Mouse (Mus musculus) kidney, adult 9 months (tissue): ENCODE results near the gene Plin1.

Source experiments
- DNase-seq: peaks from one replicate; pipeline ENCODE4 v3.0.0; 2022

Plin1 gene

DNA sequence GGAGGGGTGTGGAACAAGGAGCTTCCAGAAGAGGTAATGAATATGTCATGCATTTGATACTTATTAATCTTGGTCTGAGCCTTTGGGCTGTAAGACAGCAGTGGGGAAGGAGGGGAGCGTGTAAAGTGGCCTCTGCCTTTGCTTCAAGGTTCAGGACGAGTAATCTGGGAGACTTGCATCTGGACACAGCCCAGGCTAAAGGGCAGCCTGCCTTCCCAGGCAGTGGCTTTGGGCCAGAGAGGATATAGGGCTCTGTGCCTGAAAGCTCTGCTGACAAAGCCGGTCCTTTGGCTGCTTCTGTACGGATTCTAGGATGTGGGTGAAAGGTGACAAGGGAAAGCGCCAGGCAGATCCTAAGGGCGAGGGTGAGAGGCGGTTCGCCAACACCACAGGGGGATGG lies 1.9 kb upstream of the Plin1 start:
- DNase-seq: peak; percentile 98

DNA sequence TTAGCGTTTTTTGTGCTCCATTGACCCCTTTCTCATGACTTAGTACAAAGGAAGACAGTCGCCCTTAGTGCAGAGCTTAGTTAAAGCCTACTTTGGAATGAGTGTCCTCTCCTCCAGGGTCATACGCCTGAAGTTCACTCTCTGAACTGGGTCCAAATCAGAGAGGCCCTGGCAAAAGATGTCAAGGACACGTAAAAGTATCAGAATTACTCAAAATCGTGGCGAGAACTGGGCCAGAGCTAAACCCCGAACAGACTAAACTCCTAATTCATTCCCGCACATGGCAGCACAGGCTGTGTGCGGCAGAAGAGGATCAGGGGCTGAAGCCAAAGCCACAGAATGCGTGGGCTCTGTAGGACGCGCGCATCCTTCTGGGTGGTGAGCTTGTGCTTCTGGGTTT lies 1.3 kb downstream of the Plin1 start:
- no peak for DNase-seq

DNA sequence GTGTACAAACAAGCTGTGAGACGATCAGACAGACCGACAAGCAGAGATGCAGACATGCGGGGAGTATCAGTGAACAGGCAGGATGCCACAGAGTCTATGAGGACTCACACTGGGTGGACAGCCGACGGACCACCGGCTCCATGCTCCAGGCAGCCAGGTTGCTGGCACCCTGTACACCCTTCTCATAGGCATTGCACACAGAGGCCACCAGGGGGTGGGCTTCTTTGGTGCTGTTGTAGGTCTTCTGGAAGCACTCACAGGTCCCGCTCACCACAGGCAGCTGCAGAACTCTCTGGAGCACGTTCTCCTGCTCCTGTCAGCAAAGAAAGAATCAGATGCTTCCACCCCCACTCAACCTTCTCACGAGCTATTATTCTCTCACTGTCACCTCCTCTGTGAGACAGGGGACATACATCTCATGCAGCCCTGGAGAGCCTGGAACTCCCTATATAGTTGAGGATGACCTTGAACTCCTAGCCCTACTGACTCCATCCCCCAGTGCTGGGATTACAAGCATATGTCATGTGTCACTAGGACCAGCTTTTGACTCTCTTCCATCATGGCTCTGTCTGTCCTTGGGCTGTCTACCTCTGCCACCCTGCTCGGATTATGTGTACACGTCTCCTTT lies 2.8 kb downstream of the Plin1 start:
- DNase-seq: no peak

DNA sequence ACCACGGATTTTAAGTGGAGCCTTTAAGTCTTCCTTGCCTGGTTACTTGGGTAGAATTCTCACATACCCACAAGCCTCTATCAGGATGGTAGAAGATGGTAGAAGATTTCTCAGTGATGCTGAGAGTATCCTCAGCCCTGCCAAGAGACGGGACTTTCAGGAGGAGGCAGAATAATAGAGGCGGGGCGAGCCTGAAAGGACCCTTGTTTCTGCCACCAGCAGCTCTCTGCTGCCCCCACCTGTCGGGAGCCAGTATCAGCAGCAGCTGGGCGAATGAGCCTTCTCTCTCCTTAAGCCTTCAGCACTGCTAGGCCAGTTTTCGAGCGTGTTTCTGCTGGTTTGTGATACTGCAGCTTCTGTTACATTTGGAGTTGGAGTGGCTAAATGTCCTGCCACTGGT lies 3.5 kb downstream of the Plin1 start:
- DNase-seq: peak; percentile 64

DNA sequence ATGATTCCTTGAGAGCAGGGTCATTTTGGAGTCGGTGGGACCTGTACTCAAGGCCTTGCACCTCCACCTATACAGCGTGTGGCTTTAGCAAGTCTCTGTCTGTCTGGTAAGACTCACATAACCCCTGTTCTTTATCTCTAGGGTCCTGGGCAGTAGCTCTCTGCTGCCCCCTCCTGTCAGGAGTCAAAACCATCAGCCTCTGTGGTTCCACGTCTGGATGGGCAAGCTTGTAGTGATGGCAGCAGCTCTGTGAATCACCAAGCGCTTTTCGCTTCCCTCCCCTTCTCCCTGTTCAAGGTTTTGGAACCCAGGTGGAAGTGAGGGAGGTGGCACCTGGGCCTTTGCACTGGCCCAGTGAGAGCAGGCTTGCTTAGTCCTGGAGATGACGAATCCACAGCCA lies 4.5 kb downstream of the Plin1 start:
- DNase-seq: peak; percentile 74

DNA sequence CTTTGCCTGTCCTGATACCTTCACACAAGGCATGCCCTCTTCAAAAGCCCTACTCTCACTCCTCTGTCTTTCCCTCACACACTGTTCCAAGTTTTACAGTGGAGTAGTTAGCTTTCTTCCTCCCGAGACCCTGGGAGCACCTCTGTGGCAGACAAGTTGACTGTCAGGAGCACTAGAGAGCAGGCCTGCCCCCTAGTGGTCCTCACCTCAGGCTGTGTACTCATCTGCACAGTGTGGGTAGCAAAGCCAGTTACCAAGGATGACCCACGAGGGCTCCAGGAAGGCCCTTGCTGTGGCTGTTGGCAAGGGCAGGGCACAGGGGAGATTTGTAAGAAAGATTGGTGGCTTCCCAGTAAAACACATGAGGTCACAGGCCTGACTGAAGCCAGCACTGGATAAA lies 5.6 kb downstream of the Plin1 start:
- DNase-seq: peak; percentile 68

DNA sequence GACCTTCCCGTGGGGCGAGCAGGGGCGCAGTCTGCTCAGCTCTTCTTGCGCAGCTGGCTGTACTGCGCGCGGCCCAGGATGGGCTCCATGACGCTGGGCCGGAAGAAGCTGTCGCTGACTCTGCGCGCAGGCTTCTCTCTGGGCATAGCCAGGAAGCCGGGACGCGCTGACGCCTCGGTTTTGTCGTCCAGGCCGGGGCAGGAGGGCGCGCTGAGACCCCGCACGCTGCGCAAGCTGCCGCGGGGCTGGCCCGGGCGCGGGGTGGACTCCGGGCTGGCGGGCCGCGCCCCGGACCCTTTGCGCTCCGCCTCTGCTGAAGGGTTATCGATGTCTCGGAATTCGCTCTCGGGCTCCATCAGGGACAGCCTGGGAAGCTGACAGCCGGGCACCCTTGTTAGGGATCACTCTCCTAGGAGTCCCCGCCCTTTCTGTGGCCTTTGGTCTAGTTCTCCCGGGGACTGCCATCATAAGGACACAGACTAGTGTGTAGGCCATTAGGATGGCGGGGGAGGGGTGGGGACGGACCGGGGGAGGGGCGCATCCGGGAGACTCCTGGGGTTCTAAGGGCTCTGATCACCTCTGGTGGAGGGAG lies 11.2 kb downstream of the Plin1 start:
- DNase-seq: no peak

DNA sequence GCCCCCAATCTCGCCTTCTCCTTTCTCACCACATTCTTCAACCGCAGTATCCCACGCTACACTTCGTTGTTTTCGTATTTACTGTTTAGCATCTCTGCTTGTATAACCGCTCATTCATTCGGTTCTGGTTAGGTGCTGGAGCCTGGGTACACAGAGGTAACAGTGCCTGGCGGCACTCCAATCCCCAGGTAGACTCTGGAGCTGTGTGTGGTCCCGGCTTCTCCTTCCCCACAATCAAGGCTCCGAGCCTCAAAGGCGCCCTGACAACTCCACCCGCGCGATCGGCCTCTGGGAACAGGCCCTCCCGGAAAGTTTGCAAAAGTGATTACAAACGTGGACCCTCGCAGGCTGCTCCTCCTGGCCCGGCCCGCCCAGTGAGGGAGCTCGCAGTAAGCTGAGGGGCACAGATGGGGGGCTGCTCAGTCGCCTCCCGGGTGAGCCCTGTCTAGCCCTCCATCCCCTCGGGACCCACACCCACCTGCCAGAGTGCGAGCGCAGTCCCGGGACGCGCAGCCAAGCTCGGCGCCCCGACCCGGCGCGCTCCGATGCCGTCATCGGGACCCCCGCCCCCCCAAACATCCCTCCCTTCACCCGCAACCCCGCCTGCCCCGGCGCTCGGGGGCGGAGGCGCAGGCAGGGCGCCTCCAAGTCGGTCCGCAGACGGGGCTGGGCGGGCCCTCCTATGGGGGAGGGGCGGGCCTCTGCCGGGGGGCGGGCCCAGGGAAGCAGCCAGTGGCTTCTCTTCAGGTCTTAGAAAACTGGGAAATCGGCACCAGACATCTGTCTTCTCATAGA lies 17.3 kb downstream of the Plin1 start, which contains the start of gene Kif7:
Gene Kif7, minus strand, starts transcription at position 534 of the 795 bp plus-strand sequence.
- peak; percentile 70 for DNase-seq

DNA sequence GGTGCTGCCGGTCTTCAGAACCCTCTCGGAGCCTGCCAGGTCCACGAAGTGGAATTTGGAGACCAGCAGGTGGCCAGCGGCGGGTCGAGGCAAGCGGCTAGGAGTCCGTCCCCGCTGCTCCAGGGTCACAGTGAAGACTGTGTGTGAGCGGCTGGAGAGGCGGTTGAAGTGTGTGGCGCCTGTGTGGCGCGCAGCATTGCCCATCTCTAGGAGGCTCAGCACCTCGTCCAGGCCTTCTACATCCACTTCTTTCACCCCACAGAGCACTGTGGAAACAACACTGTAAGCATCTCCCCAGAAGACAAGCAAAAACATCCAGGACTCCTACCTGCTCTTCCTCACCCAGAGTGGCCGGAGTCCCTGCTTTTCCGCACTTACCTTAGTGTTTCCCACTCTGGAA lies 21.9 kb downstream of the Plin1 start:
- no peak for DNase-seq

DNA sequence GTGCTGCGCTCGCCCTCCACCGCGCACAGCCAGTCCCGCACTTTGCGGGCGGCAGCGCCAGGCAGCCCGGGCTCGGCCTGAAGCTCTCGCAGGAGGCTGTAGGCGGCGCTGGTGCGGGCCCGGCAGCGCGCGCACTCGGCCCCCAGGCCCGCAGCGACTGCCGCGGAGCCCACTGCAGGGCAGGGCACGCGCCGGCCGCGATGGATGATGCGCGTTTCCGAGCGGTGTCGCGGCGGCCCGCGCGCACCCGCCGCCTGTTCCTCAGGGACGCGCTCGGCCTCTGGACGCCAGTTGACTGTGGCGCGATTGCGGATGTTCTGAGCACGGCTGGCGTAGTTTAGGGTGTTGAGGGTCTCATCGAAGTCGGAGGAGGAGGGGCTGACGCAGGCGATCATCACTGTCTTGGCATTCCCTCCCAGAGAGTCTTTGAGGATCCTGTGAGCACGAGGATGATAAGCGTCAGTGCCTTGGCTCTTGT lies 22.5 kb downstream of the Plin1 start:
- no peak for DNase-seq

DNA sequence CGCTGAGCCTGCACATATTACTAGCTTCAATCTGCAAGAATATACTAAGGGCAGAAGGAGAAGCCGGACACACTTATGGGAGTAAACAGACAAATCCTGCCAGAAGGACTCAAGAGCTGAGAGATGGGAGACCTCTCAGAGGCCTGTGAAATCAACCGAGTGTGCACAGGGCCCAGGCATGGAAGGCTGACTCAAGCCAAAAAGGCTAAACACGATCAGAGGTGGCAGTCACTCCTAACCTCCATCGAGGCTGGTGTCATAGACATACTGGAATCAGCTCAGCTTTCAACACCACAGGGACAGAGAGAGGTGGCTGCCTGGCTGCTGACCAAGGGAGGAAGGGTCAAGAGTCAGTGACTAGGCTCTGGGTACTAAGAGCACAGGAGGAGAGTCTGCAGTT lies 27.5 kb downstream of the Plin1 start:
- no peak for DNase-seq

DNA sequence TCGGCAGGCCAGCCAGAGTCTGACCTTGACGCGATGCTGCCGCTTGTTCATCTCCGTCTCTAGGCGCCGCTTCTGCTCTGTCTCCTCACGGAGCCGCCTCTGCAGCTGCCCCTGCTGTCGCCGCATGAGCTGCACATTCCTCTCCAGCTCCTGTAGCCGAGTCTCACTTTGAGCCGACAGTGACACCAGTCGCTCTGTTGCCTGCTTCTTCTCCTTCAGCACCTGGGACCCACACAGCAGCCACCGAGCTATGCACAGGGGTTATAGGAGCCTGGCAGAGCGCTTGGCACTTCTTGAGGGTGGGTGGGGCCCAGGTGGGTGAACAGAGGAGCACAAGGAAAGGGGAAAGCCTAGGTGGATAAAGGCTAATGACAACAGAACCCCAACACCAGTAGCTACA lies 29.9 kb downstream of the Plin1 start:
- DNase-seq: no peak

DNA sequence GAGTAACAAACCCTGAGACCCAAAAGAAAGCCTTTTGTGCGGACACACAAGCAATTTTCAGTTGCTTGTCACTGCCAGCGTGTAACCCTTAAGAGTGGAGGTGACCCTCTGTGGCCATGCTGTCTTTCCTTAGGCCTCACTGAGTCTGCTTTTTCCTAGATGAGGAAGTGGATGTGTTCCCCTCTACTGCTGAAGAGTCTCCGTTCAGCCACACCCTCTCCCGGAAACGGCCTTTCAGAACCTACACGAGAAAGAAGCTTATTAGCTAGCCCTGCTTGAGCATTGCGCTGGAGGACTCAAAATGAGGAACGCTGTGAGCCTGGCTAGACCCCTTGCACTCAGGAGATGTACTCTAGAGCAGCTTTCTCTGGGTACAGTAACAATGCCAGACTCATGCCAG lies 36.2 kb downstream of the Plin1 start:
- DNase-seq: no peak

DNA sequence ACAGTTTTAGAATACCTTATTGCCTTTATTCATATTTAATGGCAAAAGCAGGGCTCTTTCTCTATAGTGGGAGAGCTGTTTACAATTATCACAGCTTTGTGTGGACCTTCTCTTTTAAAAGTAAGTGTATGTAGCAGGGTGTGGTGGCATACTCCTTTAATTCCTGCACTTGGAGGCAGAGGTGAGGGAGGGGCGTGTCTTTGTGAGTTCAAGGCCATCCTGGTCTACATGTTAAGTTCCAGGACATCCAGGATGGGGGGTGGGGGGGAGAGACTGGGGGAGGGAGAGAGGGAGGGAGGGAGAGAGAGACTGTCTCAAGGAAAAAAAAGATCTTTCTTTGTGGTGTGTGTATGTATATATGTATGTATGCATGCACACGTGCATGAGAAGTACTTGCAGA lies 52.5 kb downstream of the Plin1 start:
- no peak for DNase-seq

DNA sequence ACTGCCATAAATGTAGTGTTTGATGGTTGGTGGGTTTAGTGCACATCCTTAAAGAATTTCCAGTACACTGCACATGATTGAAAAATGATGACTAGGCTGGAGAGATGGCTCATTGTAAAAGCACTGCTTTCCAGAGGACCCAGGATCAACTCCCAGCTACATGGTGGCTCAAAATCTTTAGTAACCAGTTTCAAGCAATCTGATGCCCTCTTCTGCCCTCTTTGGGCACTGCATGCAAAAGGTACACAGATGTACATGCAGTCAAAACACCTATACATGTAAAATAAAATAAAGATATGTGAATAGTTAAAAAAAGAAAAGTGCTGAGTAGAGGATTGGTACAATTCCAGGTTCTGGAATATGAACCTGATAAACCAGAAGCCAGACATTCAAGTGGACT lies 53.5 kb downstream of the Plin1 start:
- DNase-seq: peak; percentile 22

DNA sequence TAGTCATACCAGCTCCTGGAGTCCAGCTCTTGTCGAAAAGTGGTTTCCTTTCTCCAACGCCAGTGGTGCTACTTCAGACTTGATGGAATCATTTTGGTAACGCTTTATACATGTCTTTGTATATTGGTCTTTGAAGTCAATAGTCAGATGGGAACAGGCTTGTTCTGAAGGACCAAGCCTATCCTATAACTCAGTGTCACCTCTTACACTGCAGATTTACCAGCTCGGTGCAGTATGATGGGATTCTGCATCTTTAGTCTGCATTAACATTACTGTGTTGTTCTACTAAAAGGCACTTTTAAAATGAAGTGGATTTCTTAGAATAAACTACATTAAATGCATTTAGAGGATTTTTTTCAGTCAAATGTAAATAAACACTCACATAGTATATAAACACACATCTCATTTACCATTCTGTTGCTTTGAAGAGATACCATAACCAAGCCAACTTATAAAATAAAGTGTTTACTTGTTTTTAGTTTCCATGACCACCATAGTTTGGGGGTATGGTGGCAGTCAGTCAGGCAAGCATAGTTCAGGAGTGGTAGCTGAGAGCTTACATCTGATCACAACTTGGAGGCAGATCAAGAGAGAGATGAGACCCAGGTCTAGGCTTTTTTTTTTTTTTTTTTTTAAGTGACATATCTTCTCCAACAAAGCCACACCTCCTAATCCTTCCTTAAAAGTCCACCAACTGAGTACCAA lies 61.7 kb downstream of the Plin1 start:
- DNase-seq: no peak
